Mouse (Mus musculus): ENCODE results near the gene Cep152.

Cep152 gene

GRCm38 (mm10) chr2:125548806-125549578 lies 75.9 kb downstream of the Cep152 start:
- no peak for DNase-seq

GRCm38 (mm10) chr2:125544986-125545385 lies 79.9 kb downstream of the Cep152 start:
- no peak for DNase-seq

- DNase-seq: no peak
Observed at GRCm38 (mm10) chr2:125543646-125544045, 81.3 kb downstream of the Cep152 start.

- DNase-seq: no peak
Observed at GRCm38 (mm10) chr2:125541451-125541850, 83.5 kb downstream of the Cep152 start.

- no peak for DNase-seq
Observed at GRCm38 (mm10) chr2:125540579-125540978, 84.3 kb downstream of the Cep152 start.

- no peak for DNase-seq
Observed at GRCm38 (mm10) chr2:125539640-125540039, 85.3 kb downstream of the Cep152 start.

GRCm38 (mm10) chr2:125530665-125531064 lies 94.2 kb downstream of the Cep152 start:
- DNase-seq: no peak

- DNase-seq: no peak
Observed at GRCm38 (mm10) chr2:125526566-125526965, 98.3 kb downstream of the Cep152 start.

- DNase-seq: no peak
Observed at GRCm38 (mm10) chr2:125525484-125525883, 99.4 kb downstream of the Cep152 start.

- DNase-seq: peak; percentile 57 to 64
Observed at GRCm38 (mm10) chr2:125516594-125516993, 108.3 kb downstream of the Cep152 start.

GRCm38 (mm10) chr2:125515291-125516057 lies 109.4 kb downstream of the Cep152 start:
- DNase-seq: no peak

GRCm38 (mm10) chr2:125514391-125514790 lies 110.5 kb downstream of the Cep152 start:
- DNase-seq: no peak

Data from kidney, postnatal 36 days (tissue).